Mouse (Mus musculus) embryonic fibroblast, embryonic 13.5 days (primary cell): Measurements from ENCODE around the gene Zfp661.

Experiments used
- CTCF ChIP-seq: IDR thresholded peaks from 2 replicates; pipeline ENCODE4 v1.5.1; 2011; ENCODE audit warnings: mild to moderate bottlenecking, control low read depth, low read length, moderate library complexity, borderline replicate concordance; ENCODE audit not compliant: insufficient read depth
- POLR2A ChIP-seq: IDR thresholded peaks from 2 replicates; pipeline ENCODE4 v1.6.1; 2011; ENCODE audit warnings: low read depth, mild to moderate bottlenecking, control low read depth, low read length, moderate library complexity

DNA sequence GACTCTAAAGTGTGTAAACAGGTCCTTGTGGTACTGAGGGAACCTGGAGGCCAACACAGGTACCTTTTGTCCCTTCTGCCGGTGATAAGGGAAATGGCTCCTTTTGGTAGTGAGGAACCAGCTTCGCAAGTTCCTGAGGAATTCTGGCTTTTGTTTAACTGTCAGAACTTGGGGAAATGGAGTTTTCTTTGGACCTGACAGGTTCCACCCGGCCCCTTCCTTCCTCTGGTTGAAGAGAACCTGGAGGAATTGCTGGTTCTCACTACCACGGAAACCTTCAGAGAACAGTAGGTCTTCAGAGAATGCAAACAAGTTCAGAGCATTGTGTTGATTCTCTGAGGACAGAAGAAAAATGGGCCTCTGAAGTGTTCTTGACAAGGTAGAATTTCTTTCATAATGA lies 24.5 kb upstream of the Zfp661 start:
- no peak for TF ChIP-seq POLR2A
- no peak for TF ChIP-seq CTCF
